Mouse (Mus musculus) midbrain, postnatal 0 days (tissue): ENCODE measurements around the gene Eme2. TPM values are rescaled to one million over a fixed set of nuclear protein-coding genes. Genes with fewer than 3 reads are reported as not detected.

Source experiments
- ATAC-seq: fragments of 200-750 bp; cut with Nextera tagmentation; 2 replicates; pipeline ENCODE4 v1.8.0; 2017; ENCODE audit warnings: moderate number of reproducible peaks, mild to moderate bottlenecking, moderate TSS enrichment, moderate library complexity; ENCODE audit not compliant: low FRiP score
- DNase-seq: peaks from one replicate; pipeline ENCODE4 v3.0.0-alpha.2; 2015; ENCODE audit warnings: low spot score
- H3K27ac ChIP-seq: fragments of 300-500 bp; sonication (generic); 2 replicates; pipeline ENCODE4 v1.5.1; 2014; ENCODE audit warnings: low read depth, mild to moderate bottlenecking, low read length, mixed read lengths
- H3K27me3 ChIP-seq: fragments of 300-500 bp; sonication (generic); 2 replicates; pipeline ENCODE4 v1.6.1; 2014; ENCODE audit warnings: low read length, control low read depth, mixed read lengths; ENCODE audit not compliant: insufficient read depth
- H3K36me3 ChIP-seq: fragments of 300-500 bp; sonication (generic); 2 replicates; pipeline ENCODE4 v1.6.1; 2014; ENCODE audit warnings: low read length, control low read depth, mixed read lengths; ENCODE audit not compliant: insufficient read depth
- H3K4me1 ChIP-seq: fragments of 300-500 bp; sonication (generic); 2 replicates; pipeline ENCODE4 v1.6.1; 2014; ENCODE audit warnings: mild to moderate bottlenecking, control low read depth, antibody characterized with exemption, low read length, mixed read lengths; ENCODE audit not compliant: insufficient read depth
- H3K4me2 ChIP-seq: fragments of 300-500 bp; sonication (generic); 2 replicates; pipeline ENCODE4 v1.6.1; 2014; ENCODE audit warnings: low read depth, mild to moderate bottlenecking, low read length, mixed read lengths; ENCODE audit not compliant: poor library complexity, severe bottlenecking
- H3K4me3 ChIP-seq: fragments of 300-500 bp; sonication (generic); 2 replicates; pipeline ENCODE4 v1.5.1; 2014; ENCODE audit warnings: low read depth, mild to moderate bottlenecking, low read length, moderate library complexity
- H3K9ac ChIP-seq: fragments of 300-500 bp; sonication (generic); replicated peaks from 2 replicates; pipeline ENCODE4 v1.6.1; 2014; ENCODE audit warnings: mild to moderate bottlenecking, low read length, moderate library complexity, mixed read lengths; ENCODE audit not compliant: poor library complexity, severe bottlenecking
- H3K9me3 ChIP-seq: fragments of 300-500 bp; sonication (generic); 2 replicates; pipeline ENCODE4 v1.6.1; 2016; ENCODE audit warnings: low read length, control low read depth
- CTCF ChIP-seq: IDR thresholded peaks from 2 replicates; pipeline ENCODE4 v1.5.1; 2016; ENCODE audit warnings: antibody characterized with exemption, mild to moderate bottlenecking
- WGBS: fragments of 180-500 bp; shearing (Covaris S2); extraction: QIAGEN DNeasy Blood & Tissue Kit; methylation state at CpG from one replicate; pipeline ENCODE4 v1.1.7; 2014; 5-methylcytosine and 5-hydroxymethylcytosine counted together
- polyA plus RNA-seq: library from polyadenylated mRNA; unstranded; fragments of >200 nt; fragmentation: Nextera tagmentation; extraction: Ambion mirVana; gene quantifications from 2 replicates; pipeline ENCODE4 v1.2.1, GENCODE M21; 2015
- total RNA-seq: library from RNA; depleted of rRNA; stranded (reverse); fragments of >200 nt; gene quantifications from 2 replicates; pipeline ENCODE4 v1.2.3, GENCODE M21; 2014; rRNA removed

The Eme2 gene
- total and polyA plus RNA-seq, 2 experiments from 2014 or later = 20.2 to 29.7 TPM

GRCm38 (mm10) chr17:24844525-24844924 lies 50.4 kb downstream of the Eme2 start:
- H3K9me3 ChIP-seq = no peaks in the 10 kb centered on the region
- H3K4me3 ChIP-seq = no peak overlapping the region
- H3K27me3 ChIP-seq = peaks cover 15% of the 10 kb centered on the region; the same call in 1 of the 2 replicates
- 53% methylated on average over 9 of the region's 9 CpGs for WGBS
- H3K36me3 ChIP-seq = no peaks in the 10 kb centered on the region
- H3K4me2 ChIP-seq = no peak overlapping the region
- no peak overlapping the region for H3K27ac ChIP-seq
- no peaks in the 10 kb centered on the region for H3K4me1 ChIP-seq
- no peak for DNase-seq
- H3K9ac ChIP-seq = no peak overlapping the region
- no peak for TF ChIP-seq CTCF
- ATAC-seq = no peak

DNA sequence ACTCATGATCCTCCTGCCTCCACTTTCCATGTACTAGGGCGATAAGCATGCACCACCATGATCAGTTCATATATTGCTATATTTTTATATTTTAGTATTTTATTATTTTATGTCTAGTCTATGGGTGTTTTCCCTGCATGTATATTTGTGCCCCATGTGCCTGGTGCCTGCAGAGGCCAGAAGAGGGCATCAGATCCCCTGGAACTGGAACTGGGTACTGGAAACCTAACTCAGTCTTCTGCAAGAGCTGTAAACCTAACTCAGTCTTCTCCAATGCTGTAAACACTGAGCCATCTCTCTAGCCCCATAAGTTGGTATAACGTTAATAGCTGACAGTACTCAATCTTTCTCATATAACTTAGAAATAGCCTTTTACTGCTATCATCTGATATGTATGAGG lies 52.3 kb downstream of the Eme2 start:
- no peaks in the 10 kb centered on the region for H3K4me1 ChIP-seq
- no peak overlapping the region for H3K27ac ChIP-seq
- H3K9me3 ChIP-seq = no peaks in the 10 kb centered on the region
- H3K27me3 ChIP-seq = peaks cover 18% of the 10 kb centered on the region; the same call in 1 of the 2 replicates
- H3K9ac ChIP-seq = no peak overlapping the region
- TF ChIP-seq CTCF = no peak
- no peak overlapping the region for H3K4me2 ChIP-seq
- no peak overlapping the region for H3K4me3 ChIP-seq
- WGBS = 63% methylated on average over 2 of the region's 2 CpGs
- ATAC-seq (no peak), DNase-seq (no peak)
- H3K36me3 ChIP-seq = no peaks in the 10 kb centered on the region

DNA sequence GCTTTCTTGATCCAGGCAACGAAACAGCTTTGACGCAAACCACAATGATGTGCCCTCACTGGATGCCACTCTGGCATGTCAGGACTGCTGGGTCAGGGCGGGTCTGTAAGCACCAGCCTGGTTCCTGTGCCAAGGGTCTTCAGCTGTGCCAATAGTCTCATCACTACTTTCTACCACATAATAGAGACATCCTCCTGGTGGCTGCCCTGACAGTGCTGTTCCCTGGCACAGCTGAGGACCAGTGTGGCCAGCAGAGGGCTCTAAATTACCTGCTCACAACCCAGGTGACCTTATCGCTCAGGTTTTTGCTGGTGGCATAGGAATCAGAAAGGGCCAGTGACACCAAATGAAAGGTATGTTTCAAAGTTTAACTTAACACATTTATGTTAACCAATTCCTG lies 53.8 kb downstream of the Eme2 start:
- Histone ChIP-seq H3K4me1 (no peaks in the 10 kb centered on the region), H3K27me3 (peaks cover 22% of the 10 kb centered on the region; the same call in 1 of the 2 replicates), H3K36me3 (no peaks in the 10 kb centered on the region), H3K4me2 (no peak overlapping the region), H3K27ac (no peak overlapping the region), H3K4me3 (no peak overlapping the region), H3K9me3 (no peaks in the 10 kb centered on the region), H3K9ac (no peak overlapping the region)
- peak; percentile 44 for TF ChIP-seq CTCF
- ATAC-seq (no peak), DNase-seq (peak; percentile 4)
- 44% methylated on average over 4 of the region's 4 CpGs for WGBS

- ATAC-seq = no peak
- no peak overlapping the region for H3K4me2 ChIP-seq
- H3K4me3 ChIP-seq = no peak overlapping the region
- no peak overlapping the region for H3K9ac ChIP-seq
- DNase-seq = no peak
- no peak for TF ChIP-seq CTCF
- peaks cover 22% of the 10 kb centered on the region; the same call in 1 of the 2 replicates for H3K27me3 ChIP-seq
- no peaks in the 10 kb centered on the region for H3K4me1 ChIP-seq
- H3K9me3 ChIP-seq = no peaks in the 10 kb centered on the region
- 69% methylated on average over 5 of the region's 5 CpGs for WGBS
- no peak overlapping the region for H3K27ac ChIP-seq
- no peaks in the 10 kb centered on the region for H3K36me3 ChIP-seq
Observed at GRCm38 (mm10) chr17:24840341-24840740, 54.5 kb downstream of the Eme2 start.

- Histone ChIP-seq H3K4me2 (no peak within 1 kb of the TSS), H3K9ac (no peak within 1 kb of the TSS), H3K4me3 (no peak within 1 kb of the TSS), H3K36me3 (no peaks in the 10 kb centered on the region), H3K27me3 (peaks cover 22% of the 10 kb centered on the region; the same call in 1 of the 2 replicates), H3K9me3 (no peaks in the 10 kb centered on the region), H3K27ac (no peak within 1 kb of the TSS), H3K4me1 (no peaks in the 10 kb centered on the region)
- ATAC-seq (no peak), DNase-seq (no peak)
- TF ChIP-seq CTCF = no peak
- 72% methylated on average over 8 of the region's 8 CpGs for WGBS
Observed at GRCm38 (mm10) chr17:24839842-24840241, 55.0 kb downstream of the Eme2 start, which contains the start of gene Hagh. TSS of gene Hagh (plus strand) at chr17:24840143.

Other genes with a start within 250 kb of the Eme2 start
- gene Slc9a3r2, start 244.8 kb downstream of the Eme2 start, total RNA-seq = 61.7 and 62.8 TPM in 2 replicates
- gene Slc9a3r2, start 244.8 kb downstream of the Eme2 start, polyA plus RNA-seq = 52.1 and 52.7 TPM in 2 replicates
- not detected in 2 replicates for gene Npw, start 236.6 kb downstream of the Eme2 start, total RNA-seq
- gene Npw, start 236.6 kb downstream of the Eme2 start, polyA plus RNA-seq = 0.59 and 0.86 TPM in 2 replicates
- 36.4 and 40.0 TPM in 2 replicates for gene Zfp598, start 225.4 kb downstream of the Eme2 start, total RNA-seq
- gene Zfp598, start 225.4 kb downstream of the Eme2 start, polyA plus RNA-seq = 15.7 and 16.4 TPM in 2 replicates
- gene Syngr3, start 205.1 kb downstream of the Eme2 start, total RNA-seq = 330 and 376 TPM in 2 replicates
- 334 and 375 TPM in 2 replicates for gene Syngr3, start 205.1 kb downstream of the Eme2 start, polyA plus RNA-seq
- gene Gfer, start 198.9 kb downstream of the Eme2 start, total RNA-seq = 28.0 and 44.3 TPM in 2 replicates
- gene Gfer, start 198.9 kb downstream of the Eme2 start, polyA plus RNA-seq = 36.7 and 39.4 TPM in 2 replicates
- gene Noxo1, start 198.9 kb downstream of the Eme2 start, total RNA-seq = 7.2 and 11.1 TPM in 2 replicates
- 1.9 and 2.1 TPM in 2 replicates for gene Noxo1, start 198.9 kb downstream of the Eme2 start, polyA plus RNA-seq
- gene Tbl3, start 187.4 kb downstream of the Eme2 start, total RNA-seq = 44.0 and 56.4 TPM in 2 replicates
- gene Tbl3, start 187.4 kb downstream of the Eme2 start, polyA plus RNA-seq = 38.2 and 46.7 TPM in 2 replicates
- gene Rnf151, start 177.0 kb downstream of the Eme2 start, total RNA-seq = not detected in 2 replicates
- gene Rnf151, start 177.0 kb downstream of the Eme2 start, polyA plus RNA-seq = not detected in 2 replicates
- 2,209 and 2,389 TPM in 2 replicates for gene Rps2, start 177.0 kb downstream of the Eme2 start, total RNA-seq
- gene Rps2, start 177.0 kb downstream of the Eme2 start, polyA plus RNA-seq = 749 and 802 TPM in 2 replicates
- 150 and 170 TPM in 2 replicates for gene Ndufb10, start 170.6 kb downstream of the Eme2 start, total RNA-seq
- 344 and 349 TPM in 2 replicates for gene Ndufb10, start 170.6 kb downstream of the Eme2 start, polyA plus RNA-seq
- not detected in 2 replicates for gene Rpl3l, start 167.3 kb downstream of the Eme2 start, total RNA-seq
- 0.21 and 0.37 TPM in 2 replicates for gene Rpl3l, start 167.3 kb downstream of the Eme2 start, polyA plus RNA-seq
- gene Msrb1, start 158.4 kb downstream of the Eme2 start, total RNA-seq = 9.6 and 14.1 TPM in 2 replicates
- gene Msrb1, start 158.4 kb downstream of the Eme2 start, polyA plus RNA-seq = 20.6 and 22.6 TPM in 2 replicates
- 0.49 TPM in 1 of 2 replicates, not detected in the other for gene Hs3st6, start 142.1 kb downstream of the Eme2 start, total RNA-seq
- 0.22 and 0.50 TPM in 2 replicates for gene Hs3st6, start 142.1 kb downstream of the Eme2 start, polyA plus RNA-seq
- not detected in 2 replicates for gene Meiob, start 90.8 kb downstream of the Eme2 start, total RNA-seq
- 0.12 TPM in 1 of 2 replicates, not detected in the other for gene Meiob, start 90.8 kb downstream of the Eme2 start, polyA plus RNA-seq
- gene Hagh, start 54.9 kb downstream of the Eme2 start, total RNA-seq = 73.6 and 119 TPM in 2 replicates
- gene Hagh, start 54.9 kb downstream of the Eme2 start, polyA plus RNA-seq = 74.0 and 79.5 TPM in 2 replicates
- gene Fahd1, start 44.7 kb downstream of the Eme2 start, total RNA-seq = 11.7 and 14.0 TPM in 2 replicates
- 18.2 and 20.8 TPM in 2 replicates for gene Fahd1, start 44.7 kb downstream of the Eme2 start, polyA plus RNA-seq
- gene Igfals, start 29.1 kb downstream of the Eme2 start, total RNA-seq = 0.28 TPM in 1 of 2 replicates, not detected in the other
- gene Igfals, start 29.1 kb downstream of the Eme2 start, polyA plus RNA-seq = 0.31 TPM in 1 of 2 replicates, not detected in the other
- 39.6 and 60.2 TPM in 2 replicates for gene Nubp2, start 8.7 kb downstream of the Eme2 start, total RNA-seq
- 55.8 and 63.9 TPM in 2 replicates for gene Nubp2, start 8.7 kb downstream of the Eme2 start, polyA plus RNA-seq
- gene Spsb3, start 8.4 kb downstream of the Eme2 start, total RNA-seq = 87.5 and 105 TPM in 2 replicates
- gene Spsb3, start 8.4 kb downstream of the Eme2 start, polyA plus RNA-seq = 100 and 110 TPM in 2 replicates
- 43.8 and 46.1 TPM in 2 replicates for gene Mrps34, start within 50 bp of the Eme2 start, total RNA-seq
- gene Mrps34, start within 50 bp of the Eme2 start, polyA plus RNA-seq = 128 and 131 TPM in 2 replicates
- 54.4 and 65.3 TPM in 2 replicates for gene Nme3, start 1.4 kb upstream of the Eme2 start, total RNA-seq
- 98.3 and 105 TPM in 2 replicates for gene Nme3, start 1.4 kb upstream of the Eme2 start, polyA plus RNA-seq
- gene Mapk8ip3, start 41.9 kb upstream of the Eme2 start, total RNA-seq = 153 and 168 TPM in 2 replicates
- 70.5 and 72.5 TPM in 2 replicates for gene Mapk8ip3, start 41.9 kb upstream of the Eme2 start, polyA plus RNA-seq
- gene Jpt2, start 65.6 kb upstream of the Eme2 start, total RNA-seq = 60.7 and 61.0 TPM in 2 replicates
- gene Jpt2, start 65.6 kb upstream of the Eme2 start, polyA plus RNA-seq = 64.5 and 66.7 TPM in 2 replicates
- 17.4 and 22.3 TPM in 2 replicates for gene Cramp1l, start 120.7 kb upstream of the Eme2 start, total RNA-seq
- 2.7 and 3.2 TPM in 2 replicates for gene Cramp1l, start 120.7 kb upstream of the Eme2 start, polyA plus RNA-seq
- gene Ift140, start 121.0 kb upstream of the Eme2 start, total RNA-seq = 22.7 and 39.8 TPM in 2 replicates
- 13.5 and 14.4 TPM in 2 replicates for gene Ift140, start 121.0 kb upstream of the Eme2 start, polyA plus RNA-seq
- gene Tmem204, start 188.5 kb upstream of the Eme2 start, total RNA-seq = 11.1 and 11.2 TPM in 2 replicates
- gene Tmem204, start 188.5 kb upstream of the Eme2 start, polyA plus RNA-seq = 8.2 and 8.3 TPM in 2 replicates
- gene Telo2, start 220.9 kb upstream of the Eme2 start, total RNA-seq = 45.0 and 56.3 TPM in 2 replicates
- gene Telo2, start 220.9 kb upstream of the Eme2 start, polyA plus RNA-seq = 34.9 and 36.5 TPM in 2 replicates
- gene Ptx4, start 225.7 kb upstream of the Eme2 start, total RNA-seq = 0.42 TPM in 1 of 2 replicates, not detected in the other
- gene Ptx4, start 225.7 kb upstream of the Eme2 start, polyA plus RNA-seq = 0.20 and 0.59 TPM in 2 replicates
- 37.9 and 39.5 TPM in 2 replicates for gene Clcn7, start 238.3 kb upstream of the Eme2 start, total RNA-seq
- 25.5 and 26.7 TPM in 2 replicates for gene Clcn7, start 238.3 kb upstream of the Eme2 start, polyA plus RNA-seq